Mouse (Mus musculus): ENCODE measurements around the gene Ndufv1.

DNA sequence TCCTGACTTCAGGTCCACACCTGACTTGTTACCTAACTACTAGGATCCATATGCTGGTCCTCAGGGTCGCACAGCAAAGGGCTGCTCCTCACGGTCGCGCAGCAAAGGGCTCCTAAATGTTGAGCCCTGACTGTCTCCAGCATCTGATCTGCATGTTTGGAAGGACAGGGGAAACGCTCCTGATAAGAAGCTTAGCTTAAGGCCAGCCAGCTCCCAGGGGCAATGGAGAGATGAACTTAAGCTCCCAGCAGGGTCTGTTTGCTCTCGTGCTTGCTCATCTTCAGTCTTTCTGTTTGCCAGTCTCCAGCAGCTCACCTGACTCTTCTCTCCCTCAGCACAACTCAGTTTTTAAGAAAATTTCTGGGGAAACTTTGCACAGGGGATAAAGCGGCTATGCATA is 20.1 kb upstream of the Ndufv1 start:
- TF ChIP-seq CTCF (IDR thresholded peaks at IDR 0.05; ENCODE audit: low read depth, low read length): no peak
- no peak for TF ChIP-seq POLR2A (IDR thresholded peaks at IDR 0.05; ENCODE audit: insufficient read depth, low read length)
- no peak for TF ChIP-seq EP300 (IDR thresholded peaks at IDR 0.05; ENCODE audit: insufficient read depth, low read depth, low read length)

Data from ES-Bruce4 (cell line).